Mouse (Mus musculus): ENCODE results near the gene Tpd52l2. TPM values are rescaled to one million over a fixed set of nuclear protein-coding genes. Genes with fewer than 3 reads are reported as not detected.

Tpd52l2 gene
- total RNA-seq, 2 experiments from 2014 or later = 58.7 to 59.4 TPM

DNA sequence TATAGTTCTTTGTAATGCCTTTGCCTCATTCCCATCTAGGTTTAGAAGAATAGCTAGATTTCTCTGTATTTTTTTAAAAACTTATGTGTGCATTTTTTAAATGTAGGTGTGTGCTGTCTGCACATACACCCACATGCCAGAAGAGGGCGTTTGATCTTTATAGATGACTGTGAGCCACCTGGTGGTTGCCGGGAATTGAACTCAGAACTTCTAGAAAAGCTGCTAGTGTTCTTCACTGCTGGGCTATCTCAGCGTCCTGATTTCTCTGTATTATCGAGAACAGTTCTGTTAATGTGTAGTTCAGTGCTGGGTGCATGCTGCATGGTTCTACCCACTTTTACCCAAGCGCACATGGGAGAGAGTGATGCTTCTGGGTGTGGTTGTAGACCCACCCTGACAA lies 25.9 kb downstream of the Tpd52l2 start:
- intact Hi-C loops (cut with DNase I; ENCODE audit: low total_unique reads) = no loop called here
- DNase-seq = peak; percentile 19

DNA sequence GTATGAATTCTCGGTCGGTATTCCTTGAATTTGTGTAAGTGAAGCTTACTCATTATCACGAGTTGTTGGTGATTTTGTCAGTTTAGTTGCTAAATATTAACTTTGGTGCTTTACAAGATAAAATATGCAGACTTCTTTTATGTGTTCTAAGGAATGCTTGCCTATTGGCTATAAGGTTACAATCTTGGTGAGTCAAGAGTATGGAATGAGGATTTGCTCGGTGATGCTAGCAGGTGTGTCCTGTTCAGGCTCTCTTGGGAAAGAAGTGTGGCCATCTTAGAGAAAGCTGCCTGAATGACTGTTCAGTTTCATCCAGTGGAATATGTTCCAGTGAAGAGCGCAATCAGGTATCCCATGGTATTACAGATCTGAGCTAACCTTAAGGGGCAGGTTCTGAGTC lies 28.6 kb downstream of the Tpd52l2 start:
- DNase-seq = no peak
- intact Hi-C loops (cut with DNase I; ENCODE audit: low total_unique reads) = no loop called here

GRCm38 (mm10) chr2:181529076-181529475 lies 32.1 kb downstream of the Tpd52l2 start:
- intact Hi-C loops (cut with DNase I; ENCODE audit: low total_unique reads) = no loop called here
- DNase-seq = no peak

DNA sequence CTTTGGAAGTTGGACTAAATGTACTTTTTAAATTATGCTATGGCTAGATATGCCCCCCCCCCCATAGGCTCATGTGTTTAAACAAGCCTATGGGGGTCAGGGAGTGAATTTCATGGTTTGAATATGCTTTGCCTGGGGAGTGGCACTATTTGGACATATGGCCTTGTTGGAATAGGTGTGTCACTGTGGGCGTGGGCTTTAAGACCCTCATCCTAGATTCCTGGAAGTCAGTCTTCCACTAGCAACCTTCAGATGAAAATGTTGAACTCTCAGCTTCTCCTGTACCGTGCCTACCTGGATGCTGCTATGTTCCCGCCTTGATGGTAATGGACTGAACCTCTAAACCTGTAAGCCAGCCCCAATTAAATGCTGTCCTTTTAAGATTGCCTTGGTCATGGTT lies 35.6 kb downstream of the Tpd52l2 start:
- intact Hi-C loops (cut with DNase I; ENCODE audit: low total_unique reads) = no loop called here
- DNase-seq = no peak

DNA sequence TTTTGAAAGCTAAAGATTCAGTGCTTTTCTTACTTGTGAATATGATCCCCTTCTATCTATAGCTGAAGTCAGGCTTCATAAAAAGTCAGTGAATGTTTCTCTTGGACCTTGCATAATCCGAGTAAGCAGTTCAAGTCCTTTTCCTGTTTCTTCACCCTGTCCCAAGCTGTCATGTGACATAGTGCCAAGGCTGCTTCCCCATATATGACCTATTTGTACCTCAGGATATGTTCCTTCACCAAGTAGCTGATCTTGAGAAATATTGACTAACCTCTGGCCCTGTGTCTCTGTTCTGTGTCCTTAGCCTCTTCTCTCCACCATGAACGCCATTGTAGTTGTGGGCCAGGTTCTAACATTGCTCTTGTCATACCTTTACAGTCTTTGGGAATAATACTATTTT lies 39.5 kb downstream of the Tpd52l2 start:
- intact Hi-C loops (cut with DNase I; ENCODE audit: low total_unique reads) = no loop called here
- DNase-seq = no peak

DNA sequence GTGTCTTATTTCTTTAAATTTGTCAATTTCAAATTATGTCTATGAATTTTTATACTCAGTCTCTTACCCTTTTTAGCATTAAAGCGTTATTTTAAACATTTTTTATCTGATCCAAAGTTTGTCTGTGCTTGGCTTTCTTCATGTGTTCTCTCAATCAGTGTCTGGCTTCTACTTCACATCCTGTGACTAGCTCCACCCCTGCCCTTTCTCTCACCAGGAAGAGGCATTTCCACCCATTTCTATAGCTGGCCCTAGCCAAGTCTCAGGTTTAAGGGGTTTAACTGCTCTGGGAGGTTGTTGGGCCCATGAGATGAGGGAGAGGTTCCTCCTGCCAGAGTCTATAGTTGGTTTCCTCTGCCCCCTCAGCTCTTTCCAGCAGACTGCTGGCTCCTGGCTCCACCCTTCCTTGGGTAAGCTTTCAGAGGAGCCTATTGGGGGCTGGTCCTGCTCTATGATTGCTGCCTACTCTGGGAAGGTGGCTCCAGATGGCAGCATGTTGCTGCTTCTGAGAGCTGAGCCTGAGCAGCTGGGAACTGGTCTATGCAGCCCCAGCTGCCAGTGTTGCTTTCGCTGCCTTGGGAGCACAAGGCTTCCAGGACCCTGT lies 40.6 kb downstream of the Tpd52l2 start:
- DNase-seq = peak; percentile 40

GRCm38 (mm10) chr2:181541761-181542380 lies 44.9 kb downstream of the Tpd52l2 start:
- no peak for DNase-seq
- intact Hi-C loops (cut with DNase I; ENCODE audit: low total_unique reads) = no loop called here

More for the DNA sequence above, 40.6 kb downstream of the Tpd52l2 start:
- intact Hi-C loops (cut with DNase I; ENCODE audit: low total_unique reads) = no loop called here

GRCm38 (mm10) chr2:181546142-181546541 lies 49.2 kb downstream of the Tpd52l2 start:
- intact Hi-C loops (cut with DNase I; ENCODE audit: low total_unique reads) = no loop called here
- DNase-seq = no peak

DNA sequence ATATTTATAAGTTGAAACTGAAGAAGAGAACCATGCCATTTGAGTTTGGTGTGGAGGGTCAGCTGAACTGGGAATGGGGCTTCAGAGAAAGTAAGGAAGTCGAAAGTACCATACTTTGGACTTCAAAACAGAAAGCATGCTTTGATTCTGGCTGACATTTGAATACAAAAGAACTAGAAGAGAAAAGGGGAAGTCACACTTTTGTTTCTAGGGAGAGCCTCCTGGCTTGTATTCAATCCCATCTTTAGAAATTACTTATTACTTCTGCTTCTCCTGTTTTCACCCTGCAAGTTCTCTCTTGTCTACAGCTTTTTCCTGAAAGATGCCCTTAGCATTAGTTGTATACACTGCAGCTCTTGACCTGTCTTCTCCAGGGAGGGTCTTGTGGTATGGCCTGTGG lies 51.3 kb downstream of the Tpd52l2 start:
- intact Hi-C loops (cut with DNase I; ENCODE audit: low total_unique reads) = no loop called here
- no peak for DNase-seq

DNA sequence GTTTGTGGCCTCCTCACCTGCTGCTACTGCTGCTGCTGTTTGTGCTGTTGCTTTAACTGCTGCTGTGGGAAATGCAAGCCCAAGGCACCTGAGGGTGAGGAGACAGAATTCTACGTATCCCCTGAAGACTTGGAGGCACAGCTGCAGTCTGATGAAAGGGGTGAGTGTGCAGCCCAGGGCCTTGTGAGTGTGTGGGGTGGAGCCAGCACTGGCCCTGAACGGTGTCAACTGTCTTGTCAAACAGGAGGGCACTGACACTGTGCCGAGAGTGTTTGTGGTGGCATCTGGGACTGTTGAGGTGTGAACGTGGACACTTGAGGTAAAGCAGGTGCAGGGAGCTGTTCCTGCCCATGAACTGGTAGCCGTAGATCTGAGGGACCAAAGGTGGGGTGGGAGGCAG lies 51.7 kb downstream of the Tpd52l2 start:
- DNase-seq = no peak

DNA sequence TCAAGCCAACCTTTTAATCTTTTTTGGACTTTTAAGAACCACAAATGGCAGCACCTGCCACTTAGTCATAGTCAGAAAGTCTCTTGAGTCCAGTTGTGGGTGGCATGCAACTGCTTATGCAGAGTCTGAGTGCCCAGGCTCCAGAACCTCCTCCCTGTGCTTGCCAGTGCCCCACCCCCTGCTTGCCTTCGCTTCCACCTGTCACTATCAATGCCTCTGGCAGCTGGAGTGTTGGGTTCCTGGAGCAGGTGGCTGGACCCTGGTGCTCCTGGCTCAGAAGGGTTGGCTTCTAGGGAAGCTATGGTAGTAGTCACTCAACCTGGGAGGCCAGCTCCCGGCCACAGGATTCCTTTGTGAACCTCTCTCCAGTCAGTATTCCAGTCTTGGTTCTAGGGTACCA lies 53.3 kb downstream of the Tpd52l2 start:
- intact Hi-C loops (cut with DNase I; ENCODE audit: low total_unique reads) = no loop called here

More for the DNA sequence above, 51.7 kb downstream of the Tpd52l2 start:
- intact Hi-C loops (cut with DNase I; ENCODE audit: low total_unique reads) = no loop called here

GRCm38 (mm10) chr2:181553772-181554171 lies 56.8 kb downstream of the Tpd52l2 start:
- DNase-seq = no peak
- intact Hi-C loops (cut with DNase I; ENCODE audit: low total_unique reads) = no loop called here

More for the DNA sequence above, 53.3 kb downstream of the Tpd52l2 start:
- peak; percentile 41 for DNase-seq

GRCm38 (mm10) chr2:181567338-181567737 lies 70.4 kb downstream of the Tpd52l2 start:
- intact Hi-C loops (cut with DNase I; ENCODE audit: low total_unique reads) = loop anchor here (5.0 kb wide), 1 partner anchor 175 kb away; no protein-coding TSS in a partner anchor
- no peak for DNase-seq

Other genes starting within 250 kb of the Tpd52l2 start
- 1 to 10 TPM; 6.6 to 6.8 TPM for gene Gmeb2, start 209.1 kb upstream of the Tpd52l2 start, total RNA-seq (2021)
- under 1 TPM in 1 of 2 experiments, not detected in 1; 0.27 TPM for gene Stmn3, start 182.6 kb upstream of the Tpd52l2 start, total RNA-seq (2021)
- gene Rtel1, start 177.4 kb upstream of the Tpd52l2 start, total RNA-seq (2021) = 10 to 100 TPM; 14.2 to 15.5 TPM
- 10 to 100 TPM; 12.5 to 14.3 TPM for gene Zgpat, start 132.2 kb upstream of the Tpd52l2 start, total RNA-seq (2021)
- 10 to 100 TPM; 21.0 to 21.8 TPM for gene Arfrp1, start 131.7 kb upstream of the Tpd52l2 start, total RNA-seq (2021)
- 1 to 10 TPM; 4.4 to 4.6 TPM for gene Lime1, start 117.1 kb upstream of the Tpd52l2 start, total RNA-seq (2021)
- 1 to 10 TPM; 5.3 to 5.7 TPM for gene Zbtb46, start 37.7 kb upstream of the Tpd52l2 start, total RNA-seq (2021)
- gene Abhd16b, start 3.9 kb upstream of the Tpd52l2 start, total RNA-seq (2021) = not detected
- 10 to 100 TPM; 47.8 to 51.8 TPM for gene Dnajc5, start 23.3 kb downstream of the Tpd52l2 start, total RNA-seq (2021)
- 10 to 100 TPM; 28.8 to 29.7 TPM for gene Uckl1, start 87.8 kb downstream of the Tpd52l2 start, total RNA-seq (2021)
- 10 to 100 TPM; 28.0 to 30.1 TPM for gene Prpf6, start 94.7 kb downstream of the Tpd52l2 start, total RNA-seq (2021)
- 10 to 100 TPM; 20.5 to 20.9 TPM for gene Zfp512b, start 95.7 kb downstream of the Tpd52l2 start, total RNA-seq (2021)
- gene Samd10, start 102.1 kb downstream of the Tpd52l2 start, total RNA-seq (2021) = under 1 TPM; 0.78 to 0.84 TPM
- gene Gm29797, start 159.9 kb downstream of the Tpd52l2 start, total RNA-seq (2021) = not detected
- 10 to 100 TPM; 27.3 to 28.0 TPM for gene Sox18, start 174.5 kb downstream of the Tpd52l2 start, total RNA-seq (2021)
- 1 to 10 TPM; 4.2 to 6.0 TPM for gene Tcea2, start 183.2 kb downstream of the Tpd52l2 start, total RNA-seq (2021)
- 1 to 10 TPM; 5.1 to 6.5 TPM for gene Rgs19, start 196.8 kb downstream of the Tpd52l2 start, total RNA-seq (2021)
- gene Lkaaear1, start 201.3 kb downstream of the Tpd52l2 start, total RNA-seq (2021) = not detected
- not detected for gene Oprl1, start 217.9 kb downstream of the Tpd52l2 start, total RNA-seq (2021)